ENCODE assay signal across 19 mouse cellular contexts in genomic region chr12:100134395-100134936, GRCm38 (mm10). TPM values are rescaled to one million over a fixed set of nuclear protein-coding genes. Genes with fewer than 3 reads are reported as not detected.
DNase-seq lines count a peak whose midpoint lies in the region; ATAC-seq lines count a peak whose summit lies in the region.
"Had no signal": no experiment of that assay in that cellular context is flagged by ENCODE, and none has a peak within 500 bp of the region (broad histone marks: within the 10 kb centered on the region; RNA-seq: fewer than 3 reads in every experiment).

No protein-coding gene starts in this region.

- no peaks in the 10 kb centered on the region for H3K9me3 ChIP-seq in forebrain, embryonic 13.5 days (replicated peaks)
- H3K9me3 ChIP-seq in forebrain, embryonic 10.5 days: no peaks in the 10 kb centered on the region
- H3K9me3 ChIP-seq in midbrain, embryonic 14.5 days (ENCODE audit: control insufficient read depth, low read length): no peaks in the 10 kb centered on the region
- no peaks in the 10 kb centered on the region for H3K9me3 ChIP-seq in midbrain, embryonic 15.5 days
- no peaks in the 10 kb centered on the region for H3K9me3 ChIP-seq in hindbrain, embryonic 14.5 days (ENCODE audit: control insufficient read depth, low read length)
- H3K9me3 ChIP-seq in embryonic facial prominence, embryonic 10.5 days: no peaks in the 10 kb centered on the region
- no peaks in the 10 kb centered on the region for H3K9me3 ChIP-seq in heart, embryonic 11.5 days (replicated peaks; ENCODE audit: control insufficient read depth, low read length)
- H3K9me3 ChIP-seq: heart, embryonic 13.5 days; intestine, embryonic 15.5 days; kidney, embryonic 15.5 days; limb, embryonic 15.5 days; liver, embryonic 15.5 days; midbrain, embryonic 10.5 days had no signal

- H3K4me1 ChIP-seq in forebrain, embryonic 13.5 days: no peaks in the 10 kb centered on the region
- H3K4me1 ChIP-seq in forebrain, embryonic 10.5 days: no peaks in the 10 kb centered on the region
- no peaks in the 10 kb centered on the region for H3K4me1 ChIP-seq in midbrain, embryonic 14.5 days (ENCODE audit: control insufficient read depth, insufficient read depth, low read length)
- no peaks in the 10 kb centered on the region for H3K4me1 ChIP-seq in midbrain, embryonic 15.5 days
- no peaks in the 10 kb centered on the region for H3K4me1 ChIP-seq in hindbrain, embryonic 14.5 days (replicated peaks; ENCODE audit: control insufficient read depth, insufficient read depth, low read length)
- no peaks in the 10 kb centered on the region for H3K4me1 ChIP-seq in embryonic facial prominence, embryonic 10.5 days
- H3K4me1 ChIP-seq in heart, embryonic 11.5 days (ENCODE audit: control insufficient read depth, insufficient read depth, low read length): no peaks in the 10 kb centered on the region
- H3K4me1 ChIP-seq: intestine, embryonic 15.5 days; limb, embryonic 15.5 days; midbrain, embryonic 10.5 days had no signal

- peaks cover 88% of the 10 kb centered on the region for H3K36me3 ChIP-seq in forebrain, embryonic 13.5 days (ENCODE audit: poor library complexity, severe bottlenecking)
- peaks cover 93% of the 10 kb centered on the region for H3K36me3 ChIP-seq in forebrain, embryonic 10.5 days (replicated peaks)
- peaks cover 84% of the 10 kb centered on the region for H3K36me3 ChIP-seq in midbrain, embryonic 14.5 days (ENCODE audit: control insufficient read depth, insufficient read depth, low read length)
- peaks cover 37% of the 10 kb centered on the region for H3K36me3 ChIP-seq in midbrain, embryonic 15.5 days (replicated peaks)
- peaks cover 77% of the 10 kb centered on the region for H3K36me3 ChIP-seq in hindbrain, embryonic 14.5 days (replicated peaks; ENCODE audit: control insufficient read depth, insufficient read depth)
- H3K36me3 ChIP-seq in embryonic facial prominence, embryonic 10.5 days (replicated peaks): peaks cover 95% of the 10 kb centered on the region
- H3K36me3 ChIP-seq in heart, embryonic 11.5 days (ENCODE audit: control insufficient read depth, insufficient read depth, low read length): peaks cover 24% of the 10 kb centered on the region

- H3K9ac ChIP-seq in forebrain, embryonic 13.5 days: no peak overlapping the region
- H3K9ac ChIP-seq in midbrain, embryonic 14.5 days (replicated peaks; ENCODE audit: low read length): no peak overlapping the region
- H3K9ac ChIP-seq in midbrain, embryonic 15.5 days: no peak overlapping the region
- no peak overlapping the region for H3K9ac ChIP-seq in hindbrain, embryonic 14.5 days
- H3K9ac ChIP-seq in heart, embryonic 11.5 days (ENCODE audit: low read depth, low read length): no peak overlapping the region
- H3K9ac ChIP-seq: heart, embryonic 13.5 days; intestine, embryonic 15.5 days; kidney, embryonic 15.5 days; limb, embryonic 15.5 days; liver, embryonic 15.5 days had no signal

- WGBS in forebrain, embryonic 13.5 days: 88% methylated on average over 11 of the region's 11 CpGs
- WGBS in forebrain, embryonic 10.5 days: 92% methylated on average over 11 of the region's 11 CpGs
- 77% methylated on average over 11 of the region's 11 CpGs for WGBS in midbrain, embryonic 14.5 days
- WGBS in midbrain, embryonic 15.5 days: 77% methylated on average over 11 of the region's 11 CpGs
- 72% methylated on average over 11 of the region's 11 CpGs for WGBS in hindbrain, embryonic 14.5 days
- WGBS in embryonic facial prominence, embryonic 10.5 days: 92% methylated on average over 11 of the region's 11 CpGs
- WGBS in heart, embryonic 11.5 days (ENCODE audit: insufficient replicate concordance): 75% methylated on average over 11 of the region's 11 CpGs

- H3K27me3 ChIP-seq in forebrain, embryonic 13.5 days: no peaks in the 10 kb centered on the region
- H3K27me3 ChIP-seq in forebrain, embryonic 10.5 days (ENCODE audit: poor library complexity, severe bottlenecking): no peaks in the 10 kb centered on the region
- no peaks in the 10 kb centered on the region for H3K27me3 ChIP-seq in midbrain, embryonic 14.5 days (ENCODE audit: control insufficient read depth, insufficient read depth, low read length)
- no peaks in the 10 kb centered on the region for H3K27me3 ChIP-seq in midbrain, embryonic 15.5 days (replicated peaks)
- H3K27me3 ChIP-seq in hindbrain, embryonic 14.5 days (ENCODE audit: control insufficient read depth, insufficient read depth, low read length): no peaks in the 10 kb centered on the region
- H3K27me3 ChIP-seq in embryonic facial prominence, embryonic 10.5 days (replicated peaks; ENCODE audit: low read depth, poor library complexity, severe bottlenecking): no peaks in the 10 kb centered on the region
- no peaks in the 10 kb centered on the region for H3K27me3 ChIP-seq in heart, embryonic 11.5 days (ENCODE audit: control insufficient read depth, insufficient read depth, low read length)
- H3K27me3 ChIP-seq: heart, embryonic 13.5 days; intestine, embryonic 15.5 days; kidney, embryonic 15.5 days; limb, embryonic 15.5 days; liver, embryonic 15.5 days had no signal

- ATAC-seq in forebrain, embryonic 13.5 days: no peak
- ATAC-seq in midbrain, embryonic 14.5 days (ENCODE audit: low FRiP score, low TSS enrichment): no peak
- no peak for ATAC-seq in midbrain, embryonic 15.5 days (replicated peaks)
- ATAC-seq in hindbrain, embryonic 14.5 days (ENCODE audit: low FRiP score): peak; percentile 62; the same call in 1 of the 2 replicates
- ATAC-seq in heart, embryonic 11.5 days (replicated peaks; ENCODE audit: insufficient number of reproducible peaks, low FRiP score, low TSS enrichment): no peak
- ATAC-seq: intestine, embryonic 15.5 days had no signal

- DNase-seq in forebrain, embryonic 10.5 days (ENCODE audit: extremely low spot score, low spot score): no peak
- DNase-seq in midbrain, embryonic 14.5 days: peak; percentile 25
- DNase-seq in hindbrain, embryonic 14.5 days (ENCODE audit: low spot score): peak; percentile 44
- DNase-seq in embryonic facial prominence, embryonic 10.5 days (ENCODE audit: low spot score): no peak
- DNase-seq: adrenal gland, adult 8-10 months; gastrocnemius, postnatal 10 days; heart, adult 11 months; layer of hippocampus, postnatal 36 days; right cerebral cortex, postnatal 14 days had no signal

- no peak overlapping the region for H3K4me2 ChIP-seq in forebrain, embryonic 13.5 days
- H3K4me2 ChIP-seq in midbrain, embryonic 14.5 days (ENCODE audit: low read length): no peak overlapping the region
- H3K4me2 ChIP-seq in midbrain, embryonic 15.5 days: no peak overlapping the region
- H3K4me2 ChIP-seq in hindbrain, embryonic 14.5 days (replicated peaks): peak overlapping the region; percentile 30; the same call in 1 of the 2 replicates
- H3K4me2 ChIP-seq in heart, embryonic 11.5 days: no peak overlapping the region
- H3K4me2 ChIP-seq: heart, embryonic 13.5 days; intestine, embryonic 15.5 days; kidney, embryonic 15.5 days; limb, embryonic 15.5 days; liver, embryonic 15.5 days had no signal

- no peak overlapping the region for H3K4me3 ChIP-seq in forebrain, embryonic 13.5 days
- no peak overlapping the region for H3K4me3 ChIP-seq in forebrain, embryonic 10.5 days
- no peak overlapping the region for H3K4me3 ChIP-seq in midbrain, embryonic 14.5 days (replicated peaks; ENCODE audit: low read depth, low read length)
- no peak overlapping the region for H3K4me3 ChIP-seq in midbrain, embryonic 15.5 days
- peak overlapping the region; percentile 4; the same call in 1 of the 2 replicates for H3K4me3 ChIP-seq in hindbrain, embryonic 14.5 days (replicated peaks; ENCODE audit: low read length)
- H3K4me3 ChIP-seq in embryonic facial prominence, embryonic 10.5 days: no peak overlapping the region
- H3K4me3 ChIP-seq in heart, embryonic 11.5 days (ENCODE audit: low read depth, low read length): no peak overlapping the region
- H3K4me3 ChIP-seq: heart, embryonic 13.5 days; intestine, embryonic 15.5 days; kidney, embryonic 15.5 days; limb, embryonic 15.5 days; liver, embryonic 15.5 days; midbrain, embryonic 10.5 days had no signal

- H3K27ac ChIP-seq in forebrain, embryonic 13.5 days: peak overlapping the region; percentile 40; the same call in 1 of the 2 replicates
- H3K27ac ChIP-seq in forebrain, embryonic 10.5 days: no peak overlapping the region
- H3K27ac ChIP-seq in midbrain, embryonic 14.5 days (replicated peaks; ENCODE audit: low read depth, low read length): no peak overlapping the region
- H3K27ac ChIP-seq in midbrain, embryonic 15.5 days: no peak overlapping the region
- H3K27ac ChIP-seq in hindbrain, embryonic 14.5 days: peak overlapping the region; percentile 76
- no peak overlapping the region for H3K27ac ChIP-seq in embryonic facial prominence, embryonic 10.5 days (replicated peaks)
- no peak overlapping the region for H3K27ac ChIP-seq in heart, embryonic 11.5 days (ENCODE audit: low read depth, low read length)
- H3K27ac ChIP-seq: heart, embryonic 13.5 days; intestine, embryonic 15.5 days; kidney, embryonic 15.5 days; limb, embryonic 15.5 days; liver, embryonic 15.5 days; macrophage; midbrain, embryonic 10.5 days had no signal

RNA-seq across cellular contexts. Expression of gene Psmc1, which starts 24.5 kb away (rescaled TPM):
- polyA plus RNA-seq in forebrain, embryonic 13.5 days (2015; fragmentation: Nextera tagmentation; extraction: Ambion mirVana): 303 and 312 TPM in 2 replicates
- polyA plus RNA-seq in forebrain, embryonic 10.5 days (2016; fragmentation: Nextera tagmentation; extraction: Ambion mirVana): 414 and 431 TPM in 2 replicates
- polyA plus RNA-seq in midbrain, embryonic 14.5 days (2014; fragmentation: Nextera tagmentation; extraction: Ambion mirVana): 257 and 284 TPM in 2 replicates
- 261 and 267 TPM in 2 replicates for polyA plus RNA-seq in midbrain, embryonic 15.5 days (2015; fragmentation: Nextera tagmentation; extraction: Ambion mirVana)
- 264 and 278 TPM in 2 replicates for polyA plus RNA-seq in hindbrain, embryonic 14.5 days (2014; fragmentation: Nextera tagmentation; extraction: Ambion mirVana)
- polyA plus RNA-seq in embryonic facial prominence, embryonic 10.5 days (2016; fragmentation: Nextera tagmentation; extraction: Ambion mirVana): 392 and 405 TPM in 2 replicates
- 243 and 280 TPM in 2 replicates for polyA plus RNA-seq in heart, embryonic 11.5 days (2014; fragmentation: Nextera tagmentation; extraction: Ambion mirVana)

RNA-seq across cellular contexts. Expression of gene Nrde2, which starts 25.0 kb away (rescaled TPM):
- polyA plus RNA-seq in forebrain, embryonic 13.5 days (2015; fragmentation: Nextera tagmentation; extraction: Ambion mirVana): 14.6 and 15.7 TPM in 2 replicates
- polyA plus RNA-seq in forebrain, embryonic 10.5 days (2016; fragmentation: Nextera tagmentation; extraction: Ambion mirVana): 12.9 and 15.5 TPM in 2 replicates
- 11.3 and 14.1 TPM in 2 replicates for polyA plus RNA-seq in midbrain, embryonic 14.5 days (2014; fragmentation: Nextera tagmentation; extraction: Ambion mirVana)
- polyA plus RNA-seq in midbrain, embryonic 15.5 days (2015; fragmentation: Nextera tagmentation; extraction: Ambion mirVana): 12.2 and 14.1 TPM in 2 replicates
- polyA plus RNA-seq in hindbrain, embryonic 14.5 days (2014; fragmentation: Nextera tagmentation; extraction: Ambion mirVana): 12.0 and 14.0 TPM in 2 replicates
- polyA plus RNA-seq in embryonic facial prominence, embryonic 10.5 days (2016; fragmentation: Nextera tagmentation; extraction: Ambion mirVana): 16.0 and 16.2 TPM in 2 replicates
- polyA plus RNA-seq in heart, embryonic 11.5 days (2014; fragmentation: Nextera tagmentation; extraction: Ambion mirVana): 6.2 and 10.1 TPM in 2 replicates

Comparison
In these comparisons a context has a peak if more than half of its experiments do, and no peak if none do; other contexts are left out.
1. H3K27ac ChIP-seq: peak in forebrain, embryonic 13.5 days (single experiment) and hindbrain, embryonic 14.5 days (single experiment); none in forebrain, embryonic 10.5 days (single experiment), midbrain, embryonic 14.5 days (single experiment), midbrain, embryonic 15.5 days (single experiment), embryonic facial prominence, embryonic 10.5 days (single experiment) and heart, embryonic 11.5 days (single experiment).
2. DNase-seq: peak in midbrain, embryonic 14.5 days (single experiment) and hindbrain, embryonic 14.5 days (single experiment); none in forebrain, embryonic 10.5 days (single experiment) and embryonic facial prominence, embryonic 10.5 days (single experiment).